Mouse (Mus musculus): ENCODE results near the gene Gpatch2l. TPM values are rescaled to one million over a fixed set of nuclear protein-coding genes. Genes with fewer than 3 reads are reported as not detected.

Gpatch2l gene
- polyA plus RNA-seq, 1 experiment from 2014 or later, result 23.1 TPM

Other genes starting within 250 kb of the Gpatch2l start
- 12.1 and 13.3 TPM in 2 replicates for gene Tgfb3, start 162.8 kb upstream of the Gpatch2l start, polyA plus RNA-seq (2016; fragmentation: Nextera tagmentation; extraction: Ambion mirVana)
- gene Ift43, start 159.3 kb upstream of the Gpatch2l start, polyA plus RNA-seq (2016; fragmentation: Nextera tagmentation; extraction: Ambion mirVana), result 81.3 and 84.2 TPM in 2 replicates
- gene Esrrb, start 119.3 kb downstream of the Gpatch2l start, polyA plus RNA-seq (2016; fragmentation: Nextera tagmentation; extraction: Ambion mirVana), result 1.9 and 2.3 TPM in 2 replicates